Mouse (Mus musculus) T-helper 2 cell (primary cell): ENCODE data around the gene Ugt1a5.

Source experiments
- in situ Hi-C: fragments of 300-600 bp; cut with MboI, MseI; formaldehyde crosslinking; loops from one replicate; pipeline ENCODE4 v1.15.1; 2025; ENCODE audit warnings: high pct_unique_total_duplicates

Ugt1a5 gene

DNA sequence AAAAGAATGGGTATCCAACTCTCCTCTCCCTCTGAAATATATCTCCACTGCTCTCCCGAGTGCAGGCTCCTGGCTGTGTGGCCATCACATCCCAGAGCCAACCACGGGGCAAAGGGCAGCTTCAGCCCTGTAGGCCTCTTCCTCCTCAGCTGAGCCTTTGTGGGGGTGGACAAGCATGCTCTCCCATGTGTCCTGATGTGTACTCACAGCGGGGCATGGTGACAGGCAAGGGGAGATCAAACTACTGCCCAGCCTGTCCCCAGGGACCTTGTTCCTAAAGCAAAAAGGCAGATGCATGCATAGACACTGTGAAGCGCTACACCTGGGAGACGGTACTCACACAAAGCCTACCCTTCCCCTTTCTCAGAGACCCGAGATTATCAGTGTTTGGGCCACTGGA lies 94.3 kb downstream of the Ugt1a5 start:
- in situ Hi-C loops: loop anchor here (10.0 kb wide), 1 partner anchor 705 kb away; no protein-coding TSS in a partner anchor

DNA sequence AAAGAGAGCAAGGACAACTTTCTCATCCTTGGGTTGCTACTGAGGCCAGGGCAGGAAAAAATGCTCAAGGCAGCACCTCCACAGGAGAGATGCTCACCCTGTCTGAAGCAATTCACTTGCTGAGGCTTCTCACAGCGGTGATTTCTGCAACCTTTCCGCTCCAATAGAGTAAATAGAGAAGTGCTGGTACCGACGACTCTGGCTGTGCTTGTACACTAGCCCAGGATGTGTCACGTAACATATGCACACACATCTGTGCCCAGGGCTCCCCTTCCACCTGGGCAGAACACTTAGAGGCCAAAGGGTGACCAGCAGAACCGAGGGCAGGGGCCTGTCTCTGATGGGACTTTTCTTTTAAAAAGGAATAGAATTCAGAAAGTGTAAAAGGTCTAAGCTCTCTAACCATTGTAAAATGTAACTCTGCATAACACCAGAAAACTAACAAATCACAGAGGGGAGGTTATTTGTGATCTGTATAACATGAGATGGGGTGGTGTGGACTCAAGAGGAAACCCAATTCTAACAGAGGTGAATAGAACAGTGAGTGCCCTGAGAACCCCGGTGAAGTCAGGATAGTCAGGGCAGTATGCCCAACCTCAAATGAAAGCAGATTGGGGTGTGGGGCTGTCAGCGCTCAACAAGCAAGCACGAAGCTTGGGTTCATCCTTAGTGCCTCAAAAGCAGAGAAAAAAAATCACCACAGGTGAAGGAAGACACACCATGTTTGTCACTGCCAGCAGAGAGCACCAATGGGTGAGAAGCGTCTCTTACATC lies 95.0 kb downstream of the Ugt1a5 start:
- in situ Hi-C loops: loop anchor here (10.0 kb wide), 1 partner anchor 706 kb away; no protein-coding TSS in a partner anchor

DNA sequence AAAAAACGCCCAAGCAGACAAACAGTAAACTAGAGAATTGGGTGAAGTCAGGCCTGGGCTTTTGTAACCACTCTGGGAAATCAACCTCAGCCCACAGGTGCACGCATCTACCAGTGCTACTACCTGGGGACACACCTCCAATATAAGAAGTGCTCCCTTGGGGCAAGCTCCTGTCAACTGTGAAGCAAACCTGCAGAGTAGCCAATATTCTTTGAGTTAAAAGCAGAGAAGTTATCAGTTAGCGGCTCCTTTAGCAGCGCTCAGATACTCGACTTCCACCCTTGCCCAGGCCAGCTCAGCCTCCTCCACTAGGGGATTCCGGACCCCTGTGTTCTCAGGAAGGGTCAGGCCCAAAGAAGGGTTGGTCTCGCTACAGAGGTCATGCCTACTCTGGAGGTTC lies 95.9 kb downstream of the Ugt1a5 start:
- in situ Hi-C loops: loop anchor here (10.0 kb wide), 1 partner anchor 707 kb away; no protein-coding TSS in a partner anchor

DNA sequence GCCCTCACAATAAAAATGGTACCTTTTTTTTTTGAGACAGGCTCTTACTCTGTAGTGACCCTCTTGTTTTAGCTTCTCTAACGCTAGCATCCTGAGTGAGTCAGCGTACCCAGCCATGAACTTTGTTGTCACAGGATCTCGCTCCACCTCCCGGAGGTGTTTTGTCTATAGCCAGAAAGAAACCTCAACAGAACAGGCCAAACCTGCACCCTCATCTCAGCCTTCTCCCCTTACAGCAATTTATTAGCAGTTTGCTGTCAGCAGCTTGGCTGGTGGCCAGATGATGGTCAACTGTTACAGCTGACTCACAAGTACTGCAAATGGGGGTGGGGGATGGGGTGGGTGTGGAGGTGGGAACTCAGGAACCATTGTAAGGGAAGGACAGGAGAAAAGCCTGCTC lies 96.4 kb downstream of the Ugt1a5 start:
- in situ Hi-C loops: loop anchor here (10.0 kb wide), 1 partner anchor 707 kb away; no protein-coding TSS in a partner anchor

DNA sequence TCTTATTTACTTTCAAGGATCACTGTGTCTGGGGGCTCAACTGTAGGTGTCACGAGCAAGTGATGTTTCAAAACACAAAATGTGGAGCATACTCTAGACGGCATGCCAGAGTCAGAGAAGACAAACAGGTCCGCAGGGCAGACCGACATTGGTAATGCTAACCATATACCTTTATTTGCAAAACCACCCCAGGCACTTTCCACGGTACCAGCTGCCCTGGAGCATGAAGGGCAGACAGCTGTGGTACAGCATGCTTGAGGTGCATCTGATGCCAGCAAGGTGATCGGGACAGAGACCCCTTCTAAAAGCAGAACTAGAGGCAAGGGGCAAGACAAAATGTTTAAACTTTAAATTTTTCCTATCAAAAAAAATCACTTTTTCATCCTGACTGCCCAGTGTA lies 97.1 kb downstream of the Ugt1a5 start:
- in situ Hi-C loops: loop anchor here (10.0 kb wide), 1 partner anchor 708 kb away; no protein-coding TSS in a partner anchor

DNA sequence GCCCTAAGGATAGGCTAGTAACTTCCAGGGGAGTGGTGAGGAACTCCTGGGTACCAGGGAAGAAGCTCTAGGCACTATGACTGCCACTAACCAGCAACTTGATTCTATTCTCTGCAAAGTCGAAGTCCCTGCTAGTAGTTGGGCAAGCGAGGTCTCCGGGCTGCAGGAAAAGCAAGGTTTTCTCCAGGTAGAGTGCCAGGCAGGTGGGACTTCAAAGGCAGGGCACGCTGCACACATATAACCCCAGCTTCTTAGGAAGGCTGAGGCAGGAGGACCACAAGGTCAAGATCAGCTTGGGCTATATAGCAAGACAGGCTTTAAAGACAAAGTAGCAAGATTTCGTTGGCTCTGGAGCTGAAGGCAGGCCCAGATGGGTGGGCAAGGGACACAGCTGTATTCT lies 98.0 kb downstream of the Ugt1a5 start:
- in situ Hi-C loops: loop anchor here (10.0 kb wide), 1 partner anchor 709 kb away; no protein-coding TSS in a partner anchor

DNA sequence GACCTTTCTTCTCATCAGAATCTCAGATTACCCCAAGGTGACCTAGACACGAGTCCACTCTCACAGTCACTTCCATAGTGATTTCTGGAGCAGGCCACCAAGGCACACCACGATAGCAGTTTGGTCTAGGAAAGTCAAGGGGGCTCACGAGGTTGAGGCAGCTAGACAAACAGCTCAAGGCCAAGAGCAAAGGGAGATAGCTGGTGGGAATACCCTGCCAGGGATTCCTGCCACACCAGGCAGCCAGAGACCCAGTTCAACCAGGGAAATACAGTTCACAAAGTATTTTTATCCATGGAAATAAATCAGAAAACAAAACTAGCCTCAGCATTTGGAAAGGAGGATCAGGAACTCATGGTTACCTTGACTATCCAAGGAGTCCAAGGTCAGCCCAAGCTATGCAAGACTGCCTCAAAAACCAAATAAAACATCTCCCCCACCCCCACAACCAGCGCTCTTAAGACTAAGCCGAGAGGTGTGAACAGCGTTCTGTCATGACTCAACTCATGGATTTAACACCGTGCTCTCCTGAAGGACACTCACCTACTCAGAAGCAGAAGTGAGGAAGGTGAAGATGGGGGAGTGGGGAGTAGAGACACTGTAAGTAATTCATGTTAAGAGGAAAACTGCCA lies 98.5 kb downstream of the Ugt1a5 start:
- in situ Hi-C loops: loop anchor here (10.0 kb wide), 1 partner anchor 710 kb away; no protein-coding TSS in a partner anchor

DNA sequence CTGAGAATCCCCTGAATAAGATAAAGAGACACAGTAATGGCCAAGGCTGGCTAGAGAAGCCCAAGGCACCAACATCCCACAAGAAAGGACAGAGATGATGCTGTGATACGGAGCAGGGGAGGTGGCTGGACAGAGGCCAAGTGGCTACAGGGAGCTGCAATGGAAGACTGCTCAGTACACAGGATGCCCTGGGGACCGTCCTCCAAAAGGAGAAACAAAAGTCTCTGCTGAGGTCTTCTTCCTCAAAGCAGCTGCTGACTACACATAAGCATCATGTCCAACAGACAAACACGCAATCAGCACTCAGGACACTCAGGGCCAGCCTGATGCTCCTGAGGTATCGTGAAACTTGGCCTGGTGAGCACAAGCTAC lies 99.0 kb downstream of the Ugt1a5 start:
- in situ Hi-C loops: loop anchor here (10.0 kb wide), 1 partner anchor 710 kb away; no protein-coding TSS in a partner anchor

DNA sequence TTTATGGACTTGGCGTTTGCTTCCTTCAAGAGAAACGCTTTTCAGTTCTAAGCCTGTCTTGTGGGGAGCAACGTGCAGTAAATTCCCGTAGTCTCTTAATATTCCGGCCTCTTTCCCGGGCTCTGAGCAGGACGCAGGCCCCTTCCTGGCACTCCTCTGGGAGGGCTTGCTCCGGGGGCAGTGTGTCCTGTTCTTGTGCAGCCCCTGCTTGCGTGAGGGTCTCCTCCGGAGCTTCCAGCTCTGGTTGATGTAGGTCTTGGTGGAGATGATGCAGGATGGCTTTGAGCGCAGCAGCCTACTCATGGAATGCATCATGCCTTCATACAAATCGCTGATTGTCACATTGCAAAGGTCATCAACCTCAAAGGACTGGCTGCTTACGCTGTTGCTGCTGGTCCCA lies 100.3 kb downstream of the Ugt1a5 start:
- in situ Hi-C loops: loop anchor here (10.0 kb wide), 1 partner anchor 711 kb away; no protein-coding TSS in a partner anchor

DNA sequence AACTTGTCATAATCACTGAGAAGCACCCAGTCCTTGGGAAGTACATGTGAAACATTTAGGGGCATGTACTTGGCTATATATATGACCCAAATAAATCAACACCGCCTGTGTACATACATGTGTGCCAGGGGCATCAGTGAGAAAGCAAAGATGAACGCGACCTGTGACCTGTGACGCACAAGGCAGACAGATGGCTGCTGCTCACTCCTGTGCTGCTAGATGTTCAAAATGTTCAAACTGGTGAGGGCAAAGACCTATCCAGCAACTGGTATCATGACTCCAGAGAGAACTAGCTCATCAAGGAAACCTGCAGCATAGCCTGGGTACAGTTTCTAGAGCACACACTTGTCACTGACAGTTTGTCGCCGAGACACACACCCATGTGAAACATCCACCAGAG lies 101.7 kb downstream of the Ugt1a5 start:
- in situ Hi-C loops: loop anchor here (10.0 kb wide), 1 partner anchor 713 kb away; no protein-coding TSS in a partner anchor

DNA sequence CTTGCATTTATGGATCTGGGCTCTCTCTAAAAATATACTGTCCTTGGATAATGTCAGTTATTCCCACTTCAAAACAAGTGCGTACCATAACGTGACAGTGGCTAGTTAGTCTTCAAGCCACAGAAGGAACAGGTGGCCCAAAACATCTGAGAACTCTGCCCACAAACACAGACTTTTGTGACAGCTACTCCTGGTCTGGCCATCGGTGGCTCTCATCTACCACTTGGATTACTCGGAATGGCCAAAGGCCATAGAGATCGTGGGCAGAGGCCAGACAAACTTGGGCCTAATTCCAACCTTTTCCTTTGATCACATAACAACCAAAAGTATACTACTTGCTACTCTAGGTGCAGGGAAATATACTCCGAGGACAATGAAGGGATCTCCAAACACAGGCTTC lies 102.3 kb downstream of the Ugt1a5 start:
- in situ Hi-C loops: loop anchor here (10.0 kb wide), 1 partner anchor 713 kb away; no protein-coding TSS in a partner anchor
